Mouse (Mus musculus) limb, embryonic 11.5 days (tissue): ENCODE data around the gene Dact1. TPM values are rescaled to one million over a fixed set of nuclear protein-coding genes. Genes with fewer than 3 reads are reported as not detected.

Source experiments
- ATAC-seq: fragments of 200-750 bp; cut with Nextera tagmentation; 2 replicates; pipeline ENCODE4 v1.8.0; 2017; ENCODE audit warnings: low read depth; ENCODE audit not compliant: insufficient number of reproducible peaks, low FRiP score, low TSS enrichment
- DNase-seq: peaks from one replicate; pipeline ENCODE4 v3.0.0-alpha.2; 2015; ENCODE audit warnings: low spot score
- H3K27ac ChIP-seq: fragments of 300-500 bp; sonication (generic); replicated peaks from 2 replicates; pipeline ENCODE4 v1.5.1; 2014; ENCODE audit warnings: low read depth, mild to moderate bottlenecking, low read length
- H3K27me3 ChIP-seq: fragments of 300-500 bp; sonication (generic); 2 replicates; pipeline ENCODE4 v1.6.1; 2014; ENCODE audit warnings: mild to moderate bottlenecking, low read length, mixed read lengths; ENCODE audit not compliant: control insufficient read depth, insufficient read depth
- H3K36me3 ChIP-seq: fragments of 300-500 bp; sonication (generic); 2 replicates; pipeline ENCODE4 v1.6.1; 2014; ENCODE audit warnings: mild to moderate bottlenecking, low read length, moderate library complexity, mixed read lengths; ENCODE audit not compliant: control insufficient read depth, insufficient read depth
- H3K4me1 ChIP-seq: fragments of 300-500 bp; sonication (generic); 2 replicates; pipeline ENCODE4 v1.6.1; 2014; ENCODE audit warnings: low read length, mixed read lengths; ENCODE audit not compliant: control insufficient read depth, insufficient read depth
- H3K4me2 ChIP-seq: fragments of 300-500 bp; sonication (generic); 2 replicates; pipeline ENCODE4 v1.6.1; 2014; ENCODE audit warnings: low read depth, mild to moderate bottlenecking, moderate library complexity; ENCODE audit not compliant: severe bottlenecking
- H3K4me3 ChIP-seq: fragments of 300-500 bp; sonication (generic); 2 replicates; pipeline ENCODE4 v1.5.1; 2014; ENCODE audit warnings: low read depth, low read length
- H3K9ac ChIP-seq: fragments of 300-500 bp; sonication (generic); 2 replicates; pipeline ENCODE4 v1.6.1; 2014; ENCODE audit warnings: mild to moderate bottlenecking, low read length
- H3K9me3 ChIP-seq: fragments of 300-500 bp; sonication (generic); 2 replicates; pipeline ENCODE4 v1.6.1; 2016; ENCODE audit warnings: low read length; ENCODE audit not compliant: control insufficient read depth
- WGBS: fragments of 180-500 bp; shearing (Covaris S2); extraction: QIAGEN DNeasy Blood & Tissue Kit; methylation state at CpG from one replicate; pipeline ENCODE4 v1.1.7; 2014; 5-methylcytosine and 5-hydroxymethylcytosine counted together
- polyA plus RNA-seq: library from polyadenylated mRNA; unstranded; fragments of >200 nt; fragmentation: Nextera tagmentation; extraction: Ambion mirVana; gene quantifications from 2 replicates; pipeline ENCODE4 v1.2.1, GENCODE M21; 2014

The Dact1 gene
- polyA plus RNA-seq, 1 experiment from 2014 or later = 17.6 TPM

GRCm38 (mm10) chr12:71365208-71365607 lies 55.5 kb downstream of the Dact1 start:
- WGBS = 71% methylated on average over 7 of the region's 7 CpGs

GRCm38 (mm10) chr12:71366175-71366574 lies 56.5 kb downstream of the Dact1 start:
- ATAC-seq (no peak), DNase-seq (no peak)
- no peak overlapping the region for H3K9ac ChIP-seq
- H3K4me1 ChIP-seq = no peaks in the 10 kb centered on the region; the same call in 1 of the 2 replicates
- no peaks in the 10 kb centered on the region for H3K36me3 ChIP-seq
- WGBS = 59% methylated on average over 6 of the region's 6 CpGs
- H3K4me2 ChIP-seq = no peak overlapping the region
- no peaks in the 10 kb centered on the region for H3K27me3 ChIP-seq
- H3K9me3 ChIP-seq = no peaks in the 10 kb centered on the region
- H3K27ac ChIP-seq = no peak overlapping the region
- H3K4me3 ChIP-seq = no peak overlapping the region

More at GRCm38 (mm10) chr12:71365208-71365607, 55.5 kb downstream of the Dact1 start:
- DNase-seq (no peak), ATAC-seq (no peak)
- Histone ChIP-seq H3K36me3 (no peaks in the 10 kb centered on the region), H3K27me3 (no peaks in the 10 kb centered on the region), H3K4me3 (no peak overlapping the region), H3K4me1 (no peaks in the 10 kb centered on the region; the same call in 1 of the 2 replicates), H3K9ac (no peak overlapping the region), H3K27ac (no peak overlapping the region), H3K4me2 (no peak overlapping the region), H3K9me3 (no peaks in the 10 kb centered on the region)

- Histone ChIP-seq H3K4me3 (no peak overlapping the region), H3K27ac (no peak overlapping the region), H3K36me3 (no peaks in the 10 kb centered on the region), H3K4me2 (no peak overlapping the region), H3K9ac (no peak overlapping the region), H3K4me1 (peaks cover 4% of the 10 kb centered on the region; the same call in 1 of the 2 replicates), H3K9me3 (no peaks in the 10 kb centered on the region), H3K27me3 (no peaks in the 10 kb centered on the region)
- DNase-seq (no peak), ATAC-seq (no peak)
- 82% methylated on average over 5 of the region's 5 CpGs for WGBS
These were observed 58.9 kb downstream of the Dact1 start for GRCm38 (mm10) chr12:71368631-71369030.

Other genes with a start within 250 kb of the Dact1 start
- gene Tomm20l, start 198.5 kb upstream of the Dact1 start, polyA plus RNA-seq = 0.29 TPM in 1 of 2 replicates, not detected in the other
- 72.7 and 75.1 TPM in 2 replicates for gene Timm9, start 173.2 kb upstream of the Dact1 start, polyA plus RNA-seq
- gene 2700049A03Rik, start 173.0 kb upstream of the Dact1 start, polyA plus RNA-seq = 23.5 and 23.6 TPM in 2 replicates